Mouse (Mus musculus) midbrain, postnatal 0 days (tissue): ENCODE data around the gene Ripply2. TPM values are rescaled to one million over a fixed set of nuclear protein-coding genes. Genes with fewer than 3 reads are reported as not detected.
"Not testable (repeated sequence)": the region's sequence is repeated elsewhere in the genome, so short reads cannot be mapped to it uniquely, and the experiment has no call there.

Experiments
- ATAC-seq: fragments of 200-750 bp; cut with Nextera tagmentation; 2 replicates; pipeline ENCODE4 v1.8.0; 2017; ENCODE audit warnings: moderate number of reproducible peaks, mild to moderate bottlenecking, moderate TSS enrichment, moderate library complexity; ENCODE audit not compliant: low FRiP score
- DNase-seq: peaks from one replicate; pipeline ENCODE4 v3.0.0-alpha.2; 2015; ENCODE audit warnings: low spot score
- H3K27ac ChIP-seq: fragments of 300-500 bp; sonication (generic); 2 replicates; pipeline ENCODE4 v1.5.1; 2014; ENCODE audit warnings: low read depth, mild to moderate bottlenecking, low read length, mixed read lengths
- H3K27me3 ChIP-seq: fragments of 300-500 bp; sonication (generic); 2 replicates; pipeline ENCODE4 v1.6.1; 2014; ENCODE audit warnings: low read length, control low read depth, mixed read lengths; ENCODE audit not compliant: insufficient read depth
- H3K36me3 ChIP-seq: fragments of 300-500 bp; sonication (generic); 2 replicates; pipeline ENCODE4 v1.6.1; 2014; ENCODE audit warnings: low read length, control low read depth, mixed read lengths; ENCODE audit not compliant: insufficient read depth
- H3K4me1 ChIP-seq: fragments of 300-500 bp; sonication (generic); 2 replicates; pipeline ENCODE4 v1.6.1; 2014; ENCODE audit warnings: mild to moderate bottlenecking, control low read depth, antibody characterized with exemption, low read length, mixed read lengths; ENCODE audit not compliant: insufficient read depth
- H3K4me2 ChIP-seq: fragments of 300-500 bp; sonication (generic); 2 replicates; pipeline ENCODE4 v1.6.1; 2014; ENCODE audit warnings: low read depth, mild to moderate bottlenecking, low read length, mixed read lengths; ENCODE audit not compliant: poor library complexity, severe bottlenecking
- H3K4me3 ChIP-seq: fragments of 300-500 bp; sonication (generic); 2 replicates; pipeline ENCODE4 v1.5.1; 2014; ENCODE audit warnings: low read depth, mild to moderate bottlenecking, low read length, moderate library complexity
- H3K9ac ChIP-seq: fragments of 300-500 bp; sonication (generic); replicated peaks from 2 replicates; pipeline ENCODE4 v1.6.1; 2014; ENCODE audit warnings: mild to moderate bottlenecking, low read length, moderate library complexity, mixed read lengths; ENCODE audit not compliant: poor library complexity, severe bottlenecking
- H3K9me3 ChIP-seq: fragments of 300-500 bp; sonication (generic); 2 replicates; pipeline ENCODE4 v1.6.1; 2016; ENCODE audit warnings: low read length, control low read depth
- CTCF ChIP-seq: IDR thresholded peaks from 2 replicates; pipeline ENCODE4 v1.5.1; 2016; ENCODE audit warnings: antibody characterized with exemption, mild to moderate bottlenecking
- WGBS: fragments of 180-500 bp; shearing (Covaris S2); extraction: QIAGEN DNeasy Blood & Tissue Kit; methylation state at CpG from one replicate; pipeline ENCODE4 v1.1.7; 2014; 5-methylcytosine and 5-hydroxymethylcytosine counted together
- polyA plus RNA-seq: library from polyadenylated mRNA; unstranded; fragments of >200 nt; fragmentation: Nextera tagmentation; extraction: Ambion mirVana; gene quantifications from 2 replicates; pipeline ENCODE4 v1.2.1, GENCODE M21; 2015
- total RNA-seq: library from RNA; depleted of rRNA; stranded (reverse); fragments of >200 nt; gene quantifications from 2 replicates; pipeline ENCODE4 v1.2.3, GENCODE M21; 2014; rRNA removed

Gene Ripply2
- 2.6 and 3.5 TPM in 2 replicates for total RNA-seq
- polyA plus RNA-seq = 16.4 and 17.1 TPM in 2 replicates

GRCm38 (mm10) chr9:87015288-87015937, at the start of gene Ripply2:
Ripply2 (plus strand) TSS chr9:87015537.
- H3K27ac ChIP-seq = peak within 1 kb of the TSS; percentile 70
- peak within 1 kb of the TSS; percentile 64 for H3K4me2 ChIP-seq
- no peaks in the 10 kb centered on the region for H3K27me3 ChIP-seq
- H3K9me3 ChIP-seq = no peaks in the 10 kb centered on the region
- H3K4me1 ChIP-seq = peaks cover 7% of the 10 kb centered on the region; the same call in 1 of the 2 replicates
- TF ChIP-seq CTCF = no peak
- H3K36me3 ChIP-seq = no peaks in the 10 kb centered on the region
- peak within 1 kb of the TSS; percentile 65 for H3K9ac ChIP-seq
- H3K4me3 ChIP-seq = peak within 1 kb of the TSS; percentile 62
- under 1% methylated on average over 68 of the region's 71 CpGs for WGBS
- DNase-seq = peak; percentile 43
- ATAC-seq = peak; percentile 84

DNA sequence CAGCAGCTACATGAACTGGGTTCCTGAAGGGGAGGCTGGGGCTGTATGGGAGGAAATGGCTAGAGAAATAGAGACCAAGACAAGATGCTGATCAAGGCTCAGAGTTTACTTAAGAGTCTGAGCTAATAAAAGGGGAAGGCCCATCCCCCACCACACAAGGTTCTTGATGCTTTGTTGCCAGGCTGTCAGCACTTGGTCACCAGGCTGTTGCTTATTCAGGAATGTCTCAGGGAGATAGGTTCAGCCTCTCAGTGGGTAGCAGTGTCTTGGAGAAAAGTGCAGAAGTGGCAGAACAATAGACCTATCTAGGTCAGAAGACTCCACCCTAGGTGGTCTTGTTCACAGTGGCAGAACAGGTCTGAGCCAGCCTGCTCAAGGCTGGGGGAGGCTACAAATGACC, 42.9 kb upstream of the Ripply2 start:
- not testable (repeated sequence) for H3K27me3 ChIP-seq, H3K4me1 ChIP-seq, H3K9ac ChIP-seq, H3K4me3 ChIP-seq, H3K36me3 ChIP-seq, ATAC-seq, H3K4me2 ChIP-seq, DNase-seq, H3K27ac ChIP-seq, H3K9me3 ChIP-seq

DNA sequence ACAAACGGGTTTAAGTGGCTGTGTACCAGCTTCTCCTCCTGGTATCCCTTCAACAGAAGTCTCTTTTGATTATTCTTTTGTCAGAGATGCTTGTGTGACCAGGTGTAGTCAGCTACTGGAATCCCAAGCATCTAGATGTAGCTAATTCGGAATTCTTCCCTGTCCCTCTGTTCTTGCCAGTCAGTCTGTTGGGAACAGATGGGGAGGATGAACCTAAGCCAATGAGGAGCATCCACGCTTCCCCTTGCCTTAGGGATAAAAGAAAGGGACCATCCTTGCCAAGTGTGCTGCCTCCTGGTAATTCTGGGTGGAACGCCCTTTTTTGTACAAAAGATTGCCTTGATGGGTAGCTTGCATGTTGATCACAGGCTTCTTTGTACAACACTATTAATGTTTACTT, 41.8 kb upstream of the Ripply2 start:
- Histone ChIP-seq H3K36me3 (no peaks in the 10 kb centered on the region), H3K4me3 (no peak overlapping the region), H3K4me1 (no peaks in the 10 kb centered on the region), H3K4me2 (no peak overlapping the region), H3K9ac (no peak overlapping the region), H3K9me3 (no peaks in the 10 kb centered on the region), H3K27me3 (no peaks in the 10 kb centered on the region), H3K27ac (no peak overlapping the region)
- WGBS = 74% methylated on average over 4 of the region's 4 CpGs
- DNase-seq (no peak), ATAC-seq (no peak)
- TF ChIP-seq CTCF = no peak

DNA sequence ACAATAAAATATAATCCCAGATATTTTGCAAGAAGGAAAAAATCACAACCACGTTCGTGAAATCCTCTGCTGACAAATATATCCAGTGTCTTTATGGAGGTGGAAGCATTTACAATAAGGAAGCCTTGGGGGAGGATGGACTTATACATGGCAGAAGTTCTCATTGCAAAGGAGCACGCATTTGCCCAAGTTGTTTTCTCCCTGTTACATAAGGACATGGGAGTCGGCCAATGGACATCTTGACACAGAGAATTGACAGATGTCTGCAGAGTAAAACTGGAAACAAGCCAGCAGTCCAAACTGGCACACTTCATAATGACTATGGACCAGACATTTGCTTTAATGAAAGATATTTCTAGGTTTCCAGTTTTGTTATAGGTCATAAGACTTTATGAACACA, 38.4 kb upstream of the Ripply2 start:
- no peak for TF ChIP-seq CTCF
- no peaks in the 10 kb centered on the region for H3K27me3 ChIP-seq
- no peak overlapping the region for H3K4me3 ChIP-seq
- H3K27ac ChIP-seq = no peak overlapping the region
- WGBS = 85% methylated on average over 4 of the region's 4 CpGs
- H3K36me3 ChIP-seq = no peaks in the 10 kb centered on the region
- no peak overlapping the region for H3K4me2 ChIP-seq
- no peak overlapping the region for H3K9ac ChIP-seq
- ATAC-seq = no peak
- no peaks in the 10 kb centered on the region for H3K9me3 ChIP-seq
- H3K4me1 ChIP-seq = no peaks in the 10 kb centered on the region; the same call in 1 of the 2 replicates
- DNase-seq = peak; percentile 44

- H3K4me2 ChIP-seq = no peak overlapping the region
- no peak for ATAC-seq
- no peak overlapping the region for H3K27ac ChIP-seq
- no peak overlapping the region for H3K9ac ChIP-seq
- H3K9me3 ChIP-seq = no peaks in the 10 kb centered on the region
- no peak for DNase-seq
- H3K4me3 ChIP-seq = no peak overlapping the region
- no peaks in the 10 kb centered on the region; the same call in 1 of the 2 replicates for H3K4me1 ChIP-seq
- 82% methylated on average over 7 of the region's 7 CpGs for WGBS
- H3K27me3 ChIP-seq = no peaks in the 10 kb centered on the region
- TF ChIP-seq CTCF = no peak
- no peaks in the 10 kb centered on the region for H3K36me3 ChIP-seq
These were observed 37.0 kb upstream of the Ripply2 start for GRCm38 (mm10) chr9:86978257-86978907.

GRCm38 (mm10) chr9:86980048-86980447, 35.3 kb upstream of the Ripply2 start:
- Histone ChIP-seq H3K27ac (no peak overlapping the region), H3K4me3 (no peak overlapping the region), H3K4me1 (no peaks in the 10 kb centered on the region; the same call in 1 of the 2 replicates), H3K9me3 (no peaks in the 10 kb centered on the region), H3K4me2 (no peak overlapping the region), H3K9ac (no peak overlapping the region), H3K36me3 (no peaks in the 10 kb centered on the region), H3K27me3 (no peaks in the 10 kb centered on the region)
- TF ChIP-seq CTCF = no peak
- ATAC-seq (no peak), DNase-seq (no peak)
